Mouse (Mus musculus) ovary, postnatal 10 days (tissue): ENCODE measurements at regions not wholly inside any gene's neighbourhood (a gene's known extent, or its start where the extent isn't known, plus 50 kb on each side); places are given as distances from the start of the nearest gene placed in this dataset.

Experiments used
- DNase-seq: peaks from one replicate; pipeline ENCODE4 v3.0.0; 2022; ENCODE audit warnings: low spot score

DNA sequence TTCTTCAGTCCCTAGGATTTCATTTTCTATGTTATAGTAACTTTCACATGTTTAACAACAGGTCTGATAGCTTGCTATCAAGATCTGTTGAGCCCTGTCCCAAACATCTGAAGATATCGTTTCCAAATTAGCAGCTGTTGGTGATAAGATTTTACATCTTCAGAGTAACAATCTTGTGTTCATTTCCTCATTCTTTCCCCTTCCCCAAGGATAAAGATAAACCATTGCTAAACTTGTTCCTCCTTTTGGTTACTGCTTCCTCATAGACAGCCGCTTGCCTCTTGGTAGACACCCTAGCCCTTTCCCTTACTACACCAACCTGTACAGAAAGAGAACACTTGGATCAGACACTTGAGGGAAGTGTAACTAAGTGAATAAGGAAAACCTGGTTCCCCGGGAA is 58.6 kb downstream of the Kcnrg start:
- no peak for DNase-seq

DNA sequence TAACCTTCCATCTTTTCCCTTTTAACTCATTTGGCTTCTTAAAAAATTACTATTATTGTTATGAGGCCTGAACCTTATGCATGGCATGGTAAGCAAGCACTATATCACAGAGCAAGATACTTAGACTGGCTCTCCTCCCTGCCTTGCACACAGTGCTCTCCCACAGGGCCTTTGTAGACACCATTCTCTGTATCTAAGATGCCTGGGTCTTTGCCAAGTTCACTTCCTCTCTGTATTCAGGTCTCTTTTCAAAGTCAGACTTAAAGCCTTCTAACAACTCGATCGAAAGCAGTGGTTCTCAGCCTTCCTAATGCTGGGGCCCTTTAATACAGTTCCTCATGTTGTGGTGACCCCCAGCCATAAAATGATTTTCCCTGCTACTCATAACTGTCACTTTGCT is 65.9 kb downstream of the Kcnrg start:
- DNase-seq, result no peak

DNA sequence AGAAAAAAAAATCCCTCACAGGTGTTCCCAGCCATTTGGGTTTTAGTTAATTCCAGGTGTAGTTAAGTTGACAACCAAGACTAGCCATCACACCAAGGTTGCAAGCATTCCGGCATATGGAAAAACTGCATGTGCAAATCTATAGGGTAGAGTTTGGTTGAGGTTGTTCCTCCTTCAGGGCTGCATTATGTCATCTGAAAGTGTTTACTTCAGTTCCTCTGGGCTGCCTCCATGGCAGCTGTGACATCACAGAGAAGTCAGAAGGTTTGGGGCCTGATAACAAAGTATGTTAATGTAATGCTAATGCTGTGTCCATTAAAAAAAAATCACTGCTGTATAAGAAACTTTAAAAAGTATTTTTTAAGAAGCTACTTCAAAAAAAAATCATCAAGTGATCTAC is 70.8 kb downstream of the Kcnrg start:
- no peak for DNase-seq

DNA sequence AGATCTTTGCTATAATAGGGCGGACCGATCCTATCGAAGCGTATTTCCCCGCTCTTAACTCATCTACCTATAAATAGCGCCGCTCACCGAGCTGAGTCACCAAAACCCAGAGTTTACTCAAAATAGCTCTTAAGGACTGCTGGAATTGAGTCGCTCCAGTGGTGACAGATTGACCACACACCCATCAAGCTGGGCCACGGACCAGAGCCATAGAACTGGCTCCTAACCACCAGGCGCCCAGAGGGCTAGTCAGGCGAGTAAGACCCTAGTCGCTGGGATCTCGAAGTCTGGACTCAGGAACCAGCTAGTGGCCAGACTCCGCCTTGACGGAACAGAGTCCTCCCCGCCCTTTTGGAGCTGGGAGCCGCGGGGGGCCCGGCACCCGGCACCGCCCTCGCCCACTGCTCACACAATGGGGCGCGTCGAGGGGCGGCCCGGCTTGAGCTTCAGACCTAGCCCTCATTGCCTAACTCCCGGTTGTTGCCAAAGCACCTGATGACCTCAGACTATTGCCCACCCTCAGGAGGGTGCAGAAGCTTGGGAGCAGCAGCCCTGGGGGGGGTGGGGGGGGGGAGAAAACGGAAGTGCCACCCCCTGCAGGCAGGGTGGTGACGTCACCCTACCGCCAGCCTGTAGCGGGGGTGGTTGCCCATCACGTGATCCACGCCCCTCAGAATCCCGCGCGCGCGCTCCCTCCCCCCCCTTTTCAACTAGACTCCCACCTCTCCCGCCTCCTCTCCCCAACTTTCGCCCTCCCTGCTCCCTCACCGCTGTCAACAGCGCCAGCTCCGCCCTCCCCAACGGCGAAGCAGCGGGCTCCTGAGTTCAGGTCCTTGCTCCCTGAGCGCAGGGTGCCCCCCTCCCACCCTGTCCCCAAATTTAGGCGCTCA is 73.8 kb downstream of the Kcnrg start:
- no peak for DNase-seq

DNA sequence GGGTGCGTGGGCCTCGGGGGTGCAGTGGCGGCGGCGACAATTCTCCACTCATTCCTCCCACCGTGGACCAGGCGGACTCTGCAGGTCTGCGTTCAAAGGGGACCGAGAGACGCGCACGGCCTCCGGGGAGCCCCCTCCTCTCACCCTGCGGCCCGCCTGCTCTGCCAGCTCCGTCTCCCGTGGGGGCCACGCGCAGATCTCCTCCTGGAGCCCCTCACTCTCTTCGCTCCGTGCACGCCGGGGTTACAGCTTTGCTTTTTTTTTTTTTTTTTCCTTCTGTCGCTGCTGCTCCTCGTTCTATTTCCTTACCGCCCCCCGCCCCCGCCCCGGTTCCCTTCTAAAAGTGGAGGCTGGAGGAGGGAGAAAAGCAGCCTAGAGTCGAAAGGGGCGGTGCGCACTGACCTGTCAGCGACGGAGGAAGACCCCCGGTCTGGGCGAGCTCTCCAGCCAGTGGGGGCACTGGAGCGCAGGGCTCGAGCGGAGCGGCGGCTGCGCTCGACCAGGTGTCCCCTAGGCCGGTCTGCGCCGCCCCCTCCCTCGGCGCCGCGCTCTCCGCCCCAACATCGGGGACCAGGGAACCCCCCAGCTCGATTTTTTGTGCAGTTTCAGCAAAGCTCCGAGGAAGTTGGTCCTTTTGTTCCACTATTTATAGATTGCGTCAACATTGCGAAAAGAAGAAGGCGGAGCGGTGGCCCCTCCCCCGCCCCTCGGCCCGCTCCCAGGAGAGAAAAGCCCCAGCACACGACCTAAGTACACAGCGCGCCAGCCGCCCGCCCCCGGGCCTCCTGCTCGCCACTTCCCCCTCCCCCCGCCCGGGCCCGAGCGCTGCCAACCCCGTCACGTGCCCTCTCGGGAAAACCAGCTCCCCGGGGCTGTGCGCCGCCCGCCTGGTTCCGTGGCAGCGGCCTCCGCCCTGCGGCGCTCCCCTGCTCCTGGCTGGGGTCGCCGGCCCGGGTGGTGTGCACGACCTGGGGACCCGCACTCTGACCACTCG is 74.7 kb downstream of the Kcnrg start:
- DNase-seq, result no peak

DNA sequence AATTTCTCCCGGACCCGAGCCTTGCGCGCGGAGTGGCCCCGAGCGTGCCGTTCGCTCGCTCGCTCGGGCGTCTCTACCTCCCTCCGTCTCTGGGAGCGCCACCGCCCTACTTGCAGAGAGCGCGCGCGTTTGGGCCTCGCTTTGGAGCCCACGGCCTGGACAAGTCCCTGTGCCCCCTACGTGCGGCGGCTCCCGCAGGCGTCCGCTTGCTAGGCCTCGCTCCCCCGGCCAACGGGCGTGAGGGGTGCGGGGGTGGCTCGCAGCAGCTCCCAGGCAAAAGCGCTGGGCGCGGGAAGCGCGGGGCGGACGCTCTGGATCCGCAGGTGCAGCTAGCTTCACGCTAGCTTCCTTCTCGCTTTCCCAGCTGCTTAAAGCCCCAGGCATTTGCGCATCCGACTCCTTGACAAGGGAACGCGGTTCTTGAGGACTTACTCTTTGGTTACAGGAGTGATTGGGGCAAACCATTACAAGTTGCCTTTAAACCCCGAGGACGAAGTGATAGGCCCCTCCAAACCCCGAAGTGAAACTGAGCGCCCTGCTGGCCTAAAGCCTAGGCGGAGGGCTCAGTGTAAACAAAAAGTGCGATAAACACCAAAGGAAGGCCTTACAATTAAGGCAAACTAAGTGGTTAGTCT is 75.6 kb downstream of the Kcnrg start:
- DNase-seq, result no peak

DNA sequence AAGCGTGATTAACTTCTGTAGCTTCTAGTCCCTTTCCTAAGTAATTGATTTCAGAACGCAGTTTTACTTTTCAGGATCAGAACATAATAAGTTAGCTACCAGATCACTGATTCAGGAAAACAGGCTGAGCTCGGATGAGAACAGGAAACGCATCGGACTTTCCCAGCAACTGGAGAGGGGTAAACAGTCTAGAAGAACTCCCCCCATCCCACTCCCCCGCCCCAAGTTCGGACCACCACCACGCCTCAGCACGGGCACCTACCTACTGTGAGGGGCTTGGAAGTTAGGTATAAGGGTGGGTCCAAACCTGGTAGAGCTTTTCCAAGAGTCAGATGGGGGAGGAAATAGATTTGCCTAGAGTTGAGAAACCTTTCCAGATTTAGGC is 76.1 kb downstream of the Kcnrg start:
- no peak for DNase-seq

DNA sequence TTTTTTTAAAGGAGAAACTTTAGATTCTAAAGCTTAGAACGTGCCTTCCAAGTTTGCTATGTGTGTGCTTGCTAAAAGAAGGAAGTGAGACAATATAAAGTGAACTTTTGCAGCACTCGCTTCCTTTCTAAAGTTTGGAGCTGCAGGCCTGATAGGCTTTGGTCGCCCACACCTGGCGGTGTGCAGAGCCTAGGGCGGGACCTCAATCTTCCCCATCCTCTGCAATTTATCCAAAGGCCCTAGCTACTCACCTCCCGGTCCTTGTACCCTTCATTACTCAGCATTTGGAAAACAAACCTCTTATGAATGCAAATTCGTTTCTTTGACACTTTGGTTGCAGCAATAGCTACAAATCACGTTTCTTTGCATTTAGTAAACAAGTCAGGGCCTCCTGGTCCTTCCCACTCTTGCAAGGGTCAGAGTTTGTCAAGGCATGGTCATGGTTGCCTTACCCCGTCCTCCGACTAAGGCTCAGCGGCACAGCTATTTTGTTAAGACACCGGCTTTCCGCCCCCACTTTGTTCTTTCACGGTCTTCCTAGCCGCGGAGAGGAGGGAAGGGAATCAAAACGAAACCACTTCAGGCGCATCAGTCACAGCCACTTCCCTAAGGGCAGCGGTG is 76.6 kb downstream of the Kcnrg start:
- no peak for DNase-seq

DNA sequence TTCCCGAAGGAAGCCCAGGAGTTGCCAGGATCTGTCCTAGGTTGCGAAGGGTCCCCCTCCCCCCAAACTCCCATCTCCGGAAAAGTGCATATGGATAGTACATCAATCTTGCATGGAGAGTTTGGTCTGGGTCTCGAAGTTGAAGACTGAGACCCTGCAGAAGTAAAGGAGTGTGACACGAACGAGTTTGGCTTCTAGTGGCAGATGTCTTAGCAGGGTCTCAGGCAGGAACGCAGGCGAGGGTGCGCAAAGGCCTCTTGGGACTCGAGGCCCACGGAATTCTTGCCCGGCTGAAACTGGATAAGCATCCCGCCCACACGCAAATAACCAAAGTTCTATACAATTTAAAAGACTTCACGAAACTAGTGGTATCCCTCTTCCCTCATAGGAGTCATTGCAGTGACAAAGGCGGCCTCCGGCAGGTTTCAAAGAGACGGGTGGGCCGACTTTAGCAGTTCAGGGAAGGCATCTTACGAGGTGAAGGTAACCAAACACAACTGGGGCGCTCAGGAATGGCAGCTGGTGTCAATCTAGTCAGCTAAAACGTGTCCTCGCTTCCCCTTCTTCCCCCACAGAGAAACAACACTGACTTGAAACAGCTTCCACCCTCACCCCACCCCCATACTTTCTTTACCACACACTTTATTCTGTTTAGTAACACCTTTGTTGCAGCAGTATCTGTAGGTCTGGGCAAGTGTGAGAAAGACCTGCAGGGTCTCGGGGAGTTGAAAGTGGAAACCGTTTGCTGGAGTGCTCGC is 77.4 kb downstream of the Kcnrg start:
- no peak for DNase-seq

DNA sequence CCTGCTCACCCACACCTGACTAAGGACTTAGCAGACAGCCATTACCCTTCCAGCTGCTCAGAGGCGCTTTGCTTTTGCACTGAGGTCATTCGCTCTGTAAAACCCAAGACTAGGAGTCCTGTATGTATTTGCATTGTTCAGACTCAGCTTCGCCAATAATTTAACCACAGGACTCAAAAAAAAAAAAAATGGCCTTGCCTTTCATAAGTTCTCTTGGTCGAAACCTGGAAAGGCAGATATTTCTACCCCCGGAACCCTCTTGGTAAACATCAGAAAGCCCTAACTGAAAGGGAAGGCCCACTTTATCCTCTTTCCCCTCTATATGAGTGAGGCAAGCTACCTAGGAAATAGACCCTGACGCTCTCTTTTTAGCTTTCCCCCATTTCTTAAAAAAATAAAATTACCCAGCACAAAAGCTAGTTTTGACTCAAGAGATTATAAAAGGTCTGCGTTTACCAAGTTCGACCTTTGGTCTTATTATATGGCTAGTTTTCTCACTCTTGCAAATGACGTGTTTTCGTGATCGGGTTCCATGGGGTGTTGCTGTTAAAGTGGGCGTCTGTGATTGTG is 78.1 kb downstream of the Kcnrg start:
- no peak for DNase-seq

DNA sequence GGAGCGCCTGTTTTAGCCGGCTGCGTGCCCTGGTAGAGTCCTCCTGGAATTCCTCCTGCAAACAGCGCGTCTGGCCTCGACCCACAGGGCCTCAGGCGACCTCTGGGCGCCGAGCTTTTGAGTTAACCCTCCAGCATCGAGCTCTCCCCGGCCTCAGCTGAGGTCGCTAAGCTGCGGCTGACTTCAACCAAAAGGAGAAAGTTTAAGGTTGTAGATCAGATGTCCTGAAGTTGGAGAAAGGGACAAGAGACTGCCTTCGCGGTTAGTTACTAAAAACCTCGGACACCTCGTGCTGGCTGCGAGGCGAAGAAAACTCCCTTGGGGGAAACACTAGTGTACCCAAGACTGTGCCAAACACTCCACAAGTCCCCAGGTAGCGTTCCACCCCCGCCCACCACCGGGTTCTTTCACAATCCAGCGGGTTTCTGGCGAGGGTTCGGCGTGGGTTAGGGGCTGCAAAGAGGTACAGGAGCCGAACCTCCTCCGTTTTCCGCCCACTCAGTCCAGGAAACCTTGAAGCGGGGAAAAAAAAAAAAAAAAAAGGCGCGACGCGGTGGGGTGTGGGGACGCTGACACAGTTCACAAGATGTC is 78.9 kb downstream of the Kcnrg start:
- DNase-seq, result no peak

DNA sequence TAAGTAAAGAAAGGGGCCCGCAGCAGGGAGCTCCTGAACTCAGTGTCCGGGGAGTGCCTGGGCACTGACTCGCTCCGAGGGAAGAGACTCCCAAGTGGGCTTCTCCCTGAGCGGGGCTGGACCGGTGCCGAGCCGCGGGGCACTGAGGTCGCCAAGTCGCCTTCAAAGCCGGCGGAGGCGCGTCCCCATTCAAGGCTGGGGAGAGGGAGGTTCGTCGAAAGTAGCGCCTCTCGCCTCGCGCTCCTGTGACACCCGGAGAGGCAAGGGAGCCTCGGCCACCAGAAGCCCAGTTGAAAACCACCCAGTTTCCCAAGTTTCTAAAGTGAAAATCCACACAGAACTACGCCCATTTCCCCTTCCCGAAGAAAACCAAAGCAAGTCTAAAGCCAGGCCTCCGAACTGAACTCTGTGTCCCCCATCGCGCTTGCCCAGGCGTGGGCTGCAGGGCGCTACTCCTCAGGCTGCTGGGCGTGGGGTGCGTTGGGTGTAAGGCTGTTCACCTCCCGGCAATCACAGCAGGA is 79.6 kb downstream of the Kcnrg start:
- DNase-seq, result no peak

DNA sequence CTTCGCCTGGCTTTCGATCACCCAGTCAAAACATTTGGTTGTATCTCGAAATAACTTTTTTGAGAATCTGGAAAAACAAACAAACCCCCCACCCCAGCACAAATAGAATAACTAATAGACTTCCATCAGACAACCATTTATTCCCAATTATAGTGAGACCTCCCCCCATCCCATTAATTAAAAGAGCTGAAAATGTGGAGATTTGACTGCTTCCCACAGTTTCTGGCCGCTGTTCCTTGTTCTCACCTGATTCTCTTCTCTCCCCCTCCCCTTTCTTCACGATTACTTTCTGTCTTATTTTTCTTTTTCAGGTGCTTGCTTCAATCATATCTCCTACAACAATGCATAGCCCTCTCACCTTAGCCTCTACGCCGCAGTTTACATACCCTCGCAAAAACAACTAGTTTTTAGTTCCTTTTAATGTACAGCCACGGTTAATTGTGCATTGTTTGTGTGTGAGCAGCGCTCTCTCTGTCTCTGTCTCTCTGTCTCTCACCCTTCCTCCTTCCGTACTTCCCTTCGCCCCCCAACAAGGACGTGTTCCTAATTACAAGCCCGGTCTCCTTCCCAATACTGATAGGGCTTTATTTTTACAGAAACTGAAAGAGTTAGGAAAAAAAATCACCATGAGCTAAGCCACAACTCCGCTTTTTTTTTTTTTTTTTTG is 80.2 kb downstream of the Kcnrg start:
- DNase-seq, result no peak

DNA sequence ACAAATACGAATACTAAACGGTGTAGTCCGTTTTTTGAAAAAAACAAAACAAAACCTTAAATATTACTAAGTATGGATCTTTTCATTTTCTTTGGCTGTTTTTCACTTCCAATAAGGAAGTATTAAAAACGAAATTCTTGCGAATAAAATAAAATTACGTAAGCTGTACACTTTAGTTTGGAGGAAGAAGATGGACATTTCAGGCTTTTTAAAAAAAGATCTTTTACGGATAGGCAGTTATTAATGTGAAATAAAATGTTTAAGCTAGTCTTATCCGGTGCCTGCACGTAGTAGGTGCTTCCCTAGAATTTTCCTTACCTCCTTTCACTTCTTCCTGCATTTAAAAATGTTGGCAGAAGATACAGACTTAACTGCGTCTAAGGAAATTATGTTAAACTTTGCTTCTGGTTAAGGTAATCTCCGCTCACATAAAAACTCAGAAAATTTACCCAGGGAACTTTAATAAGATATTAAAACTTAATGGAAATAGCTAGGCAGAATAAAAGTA is 80.8 kb downstream of the Kcnrg start:
- no peak for DNase-seq

DNA sequence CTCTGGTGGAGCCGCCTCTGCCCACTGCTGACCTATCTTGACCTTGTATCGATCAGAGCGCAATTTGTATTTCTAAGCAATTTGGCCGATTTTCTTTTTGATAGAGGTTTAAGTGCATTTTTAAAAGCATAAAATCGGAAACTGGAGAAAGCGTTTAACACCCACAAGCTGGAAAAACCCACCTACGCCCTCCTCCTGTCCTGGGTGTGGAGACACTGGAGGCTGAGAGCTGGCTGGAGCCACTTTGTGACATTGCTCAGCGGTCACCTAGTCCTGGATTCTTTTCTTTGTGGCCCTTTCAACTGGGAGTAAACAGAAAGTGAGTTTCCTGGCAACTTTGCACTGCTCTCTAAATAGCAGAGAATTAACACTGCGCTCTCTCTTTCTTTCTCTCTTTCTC is 81.4 kb downstream of the Kcnrg start:
- no peak for DNase-seq

DNA sequence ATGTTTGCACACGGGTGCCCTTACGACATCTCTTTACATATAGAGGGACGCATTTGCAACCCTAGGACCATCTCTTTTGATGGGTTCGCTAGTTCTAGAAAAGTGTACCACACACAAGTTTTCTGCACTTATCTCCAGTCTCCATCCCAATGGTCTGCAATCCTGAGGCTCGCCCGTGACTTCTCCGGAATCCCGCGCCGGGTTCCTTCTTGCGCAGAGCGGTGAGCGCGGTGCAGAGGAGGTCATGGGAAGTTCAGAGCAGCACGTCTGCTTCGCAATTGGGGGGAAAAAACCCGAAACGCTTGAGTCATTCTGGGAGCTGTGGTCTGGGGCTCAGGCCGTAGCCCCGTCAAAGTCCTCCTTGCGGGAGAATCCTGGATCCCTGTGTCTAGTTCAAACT is 82.0 kb downstream of the Kcnrg start:
- DNase-seq, result no peak

DNA sequence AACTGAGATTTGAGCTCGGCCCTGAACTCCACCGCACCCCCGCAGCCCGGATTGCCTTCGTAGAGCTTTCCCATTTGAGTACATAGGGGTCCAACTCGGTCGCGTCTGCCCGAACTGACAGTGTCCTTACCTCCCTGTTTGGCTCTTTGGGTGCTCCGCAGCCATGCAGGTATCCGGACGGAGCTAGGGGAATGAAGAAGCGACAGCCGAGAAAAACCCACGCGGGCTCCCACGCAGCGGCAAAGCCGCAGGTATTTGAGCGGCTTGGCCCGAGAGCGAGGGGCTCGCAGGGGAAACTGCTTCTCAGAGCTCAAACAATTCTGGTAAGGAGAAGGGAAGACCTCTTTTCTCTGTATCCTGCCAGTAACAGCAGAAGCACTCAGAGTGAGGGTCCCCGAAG is 82.5 kb downstream of the Kcnrg start:
- DNase-seq, result no peak

DNA sequence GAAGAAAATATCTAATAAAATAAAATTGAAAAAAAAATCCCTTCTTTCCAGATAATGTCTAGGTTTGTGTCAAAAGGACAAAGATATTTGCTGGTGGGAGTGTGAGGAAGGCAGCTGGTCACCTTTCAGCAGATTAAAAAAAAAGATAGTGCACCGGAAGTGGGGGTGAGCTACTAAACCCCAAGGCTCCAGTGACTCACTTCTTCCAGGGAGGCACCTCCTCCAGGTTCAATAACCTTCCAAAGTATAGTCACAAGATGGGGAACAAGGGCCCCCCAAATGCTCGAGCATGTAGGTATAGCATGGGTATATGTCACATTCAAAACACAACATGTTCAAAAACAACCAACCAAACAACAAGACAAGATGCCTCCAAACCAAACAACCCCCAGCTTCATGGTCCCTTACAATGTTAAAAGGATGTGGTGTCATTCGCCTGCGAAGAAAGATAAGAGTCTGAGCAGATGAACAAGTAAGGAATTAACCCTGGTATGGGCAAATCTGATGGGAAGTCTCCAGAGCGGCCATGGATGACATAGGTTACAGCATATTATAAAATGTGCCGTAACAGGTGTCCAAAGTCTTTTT is 84.6 kb downstream of the Kcnrg start:
- DNase-seq, result no peak

DNA sequence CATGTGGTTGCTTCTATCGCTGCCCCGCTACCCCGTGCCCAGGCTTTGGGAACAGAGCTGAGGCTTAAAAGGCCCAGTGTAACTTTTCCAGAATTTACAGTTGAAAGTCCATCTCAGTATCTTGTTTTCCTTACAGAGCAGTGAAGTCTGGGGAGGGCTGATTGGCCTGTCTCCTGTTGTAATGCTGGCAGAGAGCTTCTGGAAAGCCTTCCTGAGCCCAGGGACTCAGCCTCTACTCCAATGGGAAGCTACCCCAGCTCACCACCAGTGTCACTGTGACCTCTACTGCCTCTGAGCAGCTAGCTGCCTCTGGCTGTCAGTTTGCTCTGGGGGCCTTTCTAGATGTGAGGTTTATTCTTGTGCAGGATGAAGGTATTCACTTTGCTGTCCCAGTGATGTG is 87.5 kb downstream of the Kcnrg start:
- no peak for DNase-seq
